Mouse (Mus musculus): ENCODE results near the gene Cacnb4. TPM values are rescaled to one million over a fixed set of nuclear protein-coding genes. Genes with fewer than 3 reads are reported as not detected.

Cacnb4 gene
- polyA plus RNA-seq (2011; ENCODE audit: insufficient read depth, insufficient read length, low read depth, missing spikeins) = 1.3 TPM in 1 of 2 replicates, not detected in the other

GRCm38 (mm10) chr2:52676023-52676912 is at the start of gene Cacnb4:
Cacnb4 (minus strand) TSS chr2:52676831.
- Histone ChIP-seq H3K27me3 (ENCODE audit: control insufficient read depth, insufficient read depth, low read length, poor library complexity, severe bottlenecking) (peaks cover 19% of the 10 kb centered on the region), H3K36me3 (ENCODE audit: control insufficient read depth, insufficient read depth, low read length, poor library complexity, severe bottlenecking) (no peaks in the 10 kb centered on the region), H3K9ac (ENCODE audit: low read depth, poor library complexity, severe bottlenecking) (peak within 1 kb of the TSS; percentile 67), H3K9me3 (replicated peaks; ENCODE audit: control insufficient read depth, insufficient read depth, low read length, poor library complexity, severe bottlenecking) (no peaks in the 10 kb centered on the region), H3K4me1 (ENCODE audit: control insufficient read depth, insufficient read depth, low read length) (no peaks in the 10 kb centered on the region), H3K27ac (ENCODE audit: insufficient read depth, low read length) (no peak within 1 kb of the TSS), H3K4me3 (ENCODE audit: low read depth, low read length) (peak within 1 kb of the TSS; percentile 66)
- TF ChIP-seq CTCF (IDR thresholded peaks at IDR 0.05; ENCODE audit: low read depth, low read length) = no peak
- no peak for TF ChIP-seq EP300 (IDR thresholded peaks at IDR 0.05; ENCODE audit: insufficient read depth, low read depth, low read length)
- no peak for TF ChIP-seq POLR2A (IDR thresholded peaks at IDR 0.05; ENCODE audit: insufficient read depth, low read length)

- no peak overlapping the region for H3K27ac ChIP-seq (ENCODE audit: insufficient read depth, low read length)
- TF ChIP-seq POLR2A (IDR thresholded peaks at IDR 0.05; ENCODE audit: insufficient read depth, low read length) = no peak
- no peak for TF ChIP-seq EP300 (IDR thresholded peaks at IDR 0.05; ENCODE audit: insufficient read depth, low read depth, low read length)
- TF ChIP-seq CTCF (IDR thresholded peaks at IDR 0.05; ENCODE audit: low read depth, low read length) = no peak
- H3K27me3 ChIP-seq (ENCODE audit: control insufficient read depth, insufficient read depth, low read length, poor library complexity, severe bottlenecking) = no peaks in the 10 kb centered on the region
- H3K9me3 ChIP-seq (replicated peaks; ENCODE audit: control insufficient read depth, insufficient read depth, low read length, poor library complexity, severe bottlenecking) = no peaks in the 10 kb centered on the region
- no peak overlapping the region for H3K9ac ChIP-seq (ENCODE audit: low read depth, poor library complexity, severe bottlenecking)
- no peaks in the 10 kb centered on the region for H3K4me1 ChIP-seq (ENCODE audit: control insufficient read depth, insufficient read depth, low read length)
- no peaks in the 10 kb centered on the region for H3K36me3 ChIP-seq (ENCODE audit: control insufficient read depth, insufficient read depth, low read length, poor library complexity, severe bottlenecking)
- H3K4me3 ChIP-seq (ENCODE audit: low read depth, low read length) = no peak overlapping the region
Measured at GRCm38 (mm10) chr2:52720231-52721025, 43.8 kb upstream of the Cacnb4 start.

GRCm38 (mm10) chr2:52717076-52717475 is 40.4 kb upstream of the Cacnb4 start:
- no peak overlapping the region for H3K4me3 ChIP-seq (ENCODE audit: low read depth, low read length)
- peaks cover 6% of the 10 kb centered on the region for H3K36me3 ChIP-seq (ENCODE audit: control insufficient read depth, insufficient read depth, low read length, poor library complexity, severe bottlenecking)
- H3K27me3 ChIP-seq (ENCODE audit: control insufficient read depth, insufficient read depth, low read length, poor library complexity, severe bottlenecking) = no peaks in the 10 kb centered on the region
- TF ChIP-seq POLR2A (IDR thresholded peaks at IDR 0.05; ENCODE audit: insufficient read depth, low read length) (no peak), EP300 (IDR thresholded peaks at IDR 0.05; ENCODE audit: insufficient read depth, low read depth, low read length) (no peak), CTCF (IDR thresholded peaks at IDR 0.05; ENCODE audit: low read depth, low read length) (no peak)
- H3K4me1 ChIP-seq (ENCODE audit: control insufficient read depth, insufficient read depth, low read length) = no peaks in the 10 kb centered on the region
- no peaks in the 10 kb centered on the region for H3K9me3 ChIP-seq (replicated peaks; ENCODE audit: control insufficient read depth, insufficient read depth, low read length, poor library complexity, severe bottlenecking)
- no peak overlapping the region for H3K27ac ChIP-seq (ENCODE audit: insufficient read depth, low read length)
- no peak overlapping the region for H3K9ac ChIP-seq (ENCODE audit: low read depth, poor library complexity, severe bottlenecking)

- no peak overlapping the region for H3K27ac ChIP-seq (ENCODE audit: insufficient read depth, low read length)
- peaks cover 6% of the 10 kb centered on the region for H3K36me3 ChIP-seq (ENCODE audit: control insufficient read depth, insufficient read depth, low read length, poor library complexity, severe bottlenecking)
- TF ChIP-seq EP300 (IDR thresholded peaks at IDR 0.05; ENCODE audit: insufficient read depth, low read depth, low read length) (no peak), CTCF (IDR thresholded peaks at IDR 0.05; ENCODE audit: low read depth, low read length) (no peak), POLR2A (IDR thresholded peaks at IDR 0.05; ENCODE audit: insufficient read depth, low read length) (no peak)
- no peaks in the 10 kb centered on the region for H3K9me3 ChIP-seq (replicated peaks; ENCODE audit: control insufficient read depth, insufficient read depth, low read length, poor library complexity, severe bottlenecking)
- H3K9ac ChIP-seq (ENCODE audit: low read depth, poor library complexity, severe bottlenecking) = no peak overlapping the region
- no peaks in the 10 kb centered on the region for H3K4me1 ChIP-seq (ENCODE audit: control insufficient read depth, insufficient read depth, low read length)
- no peak overlapping the region for H3K4me3 ChIP-seq (ENCODE audit: low read depth, low read length)
- no peaks in the 10 kb centered on the region for H3K27me3 ChIP-seq (ENCODE audit: control insufficient read depth, insufficient read depth, low read length, poor library complexity, severe bottlenecking)
Measured at GRCm38 (mm10) chr2:52715538-52715937, 38.9 kb upstream of the Cacnb4 start.

GRCm38 (mm10) chr2:52714111-52714510 is 37.5 kb upstream of the Cacnb4 start:
- no peak overlapping the region for H3K9ac ChIP-seq (ENCODE audit: low read depth, poor library complexity, severe bottlenecking)
- no peak for TF ChIP-seq EP300 (IDR thresholded peaks at IDR 0.05; ENCODE audit: insufficient read depth, low read depth, low read length)
- TF ChIP-seq CTCF (IDR thresholded peaks at IDR 0.05; ENCODE audit: low read depth, low read length) = no peak
- no peak for TF ChIP-seq POLR2A (IDR thresholded peaks at IDR 0.05; ENCODE audit: insufficient read depth, low read length)
- H3K4me3 ChIP-seq (ENCODE audit: low read depth, low read length) = no peak overlapping the region
- no peak overlapping the region for H3K27ac ChIP-seq (ENCODE audit: insufficient read depth, low read length)
- H3K4me1 ChIP-seq (ENCODE audit: control insufficient read depth, insufficient read depth, low read length) = no peaks in the 10 kb centered on the region
- no peaks in the 10 kb centered on the region for H3K27me3 ChIP-seq (ENCODE audit: control insufficient read depth, insufficient read depth, low read length, poor library complexity, severe bottlenecking)
- peaks cover 6% of the 10 kb centered on the region for H3K36me3 ChIP-seq (ENCODE audit: control insufficient read depth, insufficient read depth, low read length, poor library complexity, severe bottlenecking)
- no peaks in the 10 kb centered on the region for H3K9me3 ChIP-seq (replicated peaks; ENCODE audit: control insufficient read depth, insufficient read depth, low read length, poor library complexity, severe bottlenecking)

Measured in ES-Bruce4 (cell line).